Mouse (Mus musculus) brain, embryonic 14.5 days (tissue): ENCODE data around the gene Ccdc142.

Source experiments
- CTCF ChIP-seq: fragments of 200-500 bp; IDR thresholded peaks from 2 replicates; pipeline ENCODE4 v1.5.1; 2012; ENCODE audit warnings: inconsistent platforms, mild to moderate bottlenecking, moderate library complexity, borderline replicate concordance; ENCODE audit not compliant: insufficient read depth, insufficient read length; ENCODE audit errors: extremely low read depth
- POLR2A ChIP-seq: fragments of 200-500 bp; IDR thresholded peaks from 2 replicates; pipeline ENCODE4 v1.6.1; 2012; ENCODE audit warnings: mild to moderate bottlenecking, inconsistent platforms, borderline replicate concordance; ENCODE audit not compliant: poor library complexity, insufficient read depth, insufficient read length, severe bottlenecking; ENCODE audit errors: extremely low read depth

DNA sequence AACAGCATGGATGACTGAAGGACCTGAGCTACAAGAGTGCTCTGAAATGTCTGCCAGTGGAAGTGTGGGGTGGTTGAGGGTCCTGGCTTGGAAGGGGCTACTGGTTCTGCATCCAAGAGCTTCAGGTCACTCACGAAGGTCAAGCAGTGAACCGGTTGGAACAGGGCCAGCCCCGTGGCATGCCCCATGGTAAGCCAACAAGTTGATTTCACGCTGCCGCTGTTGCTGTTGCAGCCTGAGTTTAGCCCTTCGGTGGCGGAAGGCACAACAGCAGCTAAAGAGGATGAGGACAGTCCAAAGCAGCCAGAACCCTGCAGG, 18.3 kb downstream of the Ccdc142 start:
- TF ChIP-seq POLR2A: no peak
- TF ChIP-seq CTCF: no peak
